Mouse (Mus musculus) hematopoietic stem cell, adult 5-6 weeks (primary cell): ENCODE measurements around the gene Gsdma. TPM values are rescaled to one million over a fixed set of nuclear protein-coding genes. Genes with fewer than 3 reads are reported as not detected.

Experiments used
- ATAC-seq, 2 experiments: fragments of 125-278 bp in 1 of 2; replicated peaks in 1 of 2; 2 replicates each; pipeline ENCODE4 v1.8.0; 2016 to 2017; ENCODE audit warnings: inconsistent platforms in 2 of 2, mild to moderate bottlenecking in 2 of 2, moderate number of reproducible peaks in 2 of 2, low read depth in 1 of 2, moderate TSS enrichment in 1 of 2; ENCODE audit not compliant: low FRiP score in 2 of 2, poor library complexity in 2 of 2, severe bottlenecking in 2 of 2, insufficient read depth in 1 of 2, low TSS enrichment in 1 of 2
- total RNA-seq: library from RNA; stranded (forward); fragments of 172-1452, 232-1000 nt; gene quantifications from 2 replicates; pipeline ENCODE4 v1.2.3, GENCODE M21; 2017

The Gsdma gene
- total RNA-seq, 1 experiment from 2014 or later: not detected

DNA sequence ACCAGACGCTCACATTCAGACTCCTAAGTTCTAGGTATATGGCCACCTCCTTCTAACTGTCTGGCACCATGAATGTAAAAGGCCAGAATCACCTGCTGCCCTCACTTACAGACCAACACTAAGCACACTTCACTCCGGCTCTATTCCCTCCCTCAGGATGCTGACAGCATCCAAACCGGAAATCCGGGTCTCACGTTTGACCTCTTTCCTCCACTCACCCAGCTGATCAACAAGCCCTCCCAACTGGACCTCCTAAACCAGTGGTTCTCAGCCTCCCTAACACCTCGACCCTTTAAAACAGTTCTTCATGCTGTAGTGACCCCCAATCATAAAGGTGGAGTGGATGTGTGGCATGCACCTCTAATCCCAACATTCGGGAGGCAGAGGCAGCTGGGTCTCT, 58.9 kb downstream of the Gsdma start:
- ATAC-seq: no peak

DNA sequence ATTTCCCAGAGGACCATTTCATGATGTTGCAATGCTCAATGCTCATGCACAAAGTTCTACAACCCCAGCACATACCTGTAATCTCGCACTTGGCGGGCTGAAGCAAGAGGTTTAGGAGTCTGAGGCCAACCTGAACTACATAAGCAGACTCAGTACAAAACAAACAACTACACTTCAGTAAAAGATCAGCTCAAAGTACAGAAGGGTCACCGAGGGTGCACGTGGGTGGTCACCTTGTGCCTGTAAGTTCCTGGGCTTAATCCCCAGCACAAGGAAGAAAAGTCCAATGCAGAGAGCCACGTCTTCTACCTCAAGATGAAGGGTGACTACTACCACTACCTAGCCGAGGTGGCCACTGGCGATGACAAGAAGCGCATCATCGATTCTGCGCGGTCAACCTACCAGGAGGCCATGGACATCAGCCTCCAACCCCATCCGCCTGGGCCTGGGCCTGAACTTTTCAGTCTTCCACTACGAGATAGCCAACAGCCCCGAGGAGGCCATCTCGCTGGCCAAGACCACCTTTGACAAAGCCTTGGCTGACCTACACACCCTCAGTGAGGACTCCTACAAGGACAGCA, 61.9 kb downstream of the Gsdma start:
- no peak for ATAC-seq

Other genes with a start within 250 kb of the Gsdma start
- 18.2 and 42.3 TPM in 2 replicates for gene Mien1, start 225.4 kb upstream of the Gsdma start, total RNA-seq
- gene Grb7, start 218.0 kb upstream of the Gsdma start, total RNA-seq: not detected in 2 replicates
- gene Ikzf3, start 118.3 kb upstream of the Gsdma start, total RNA-seq: 0.89 and 5.7 TPM in 2 replicates
- gene Zpbp2, start 113.3 kb upstream of the Gsdma start, total RNA-seq: not detected in 2 replicates
- gene Ormdl3, start 77.0 kb upstream of the Gsdma start, total RNA-seq: 19.9 and 28.1 TPM in 2 replicates
- gene Lrrc3c, start 66.1 kb upstream of the Gsdma start, total RNA-seq: not detected in 2 replicates
- 0.69 and 4.6 TPM in 2 replicates for gene Gm12355, start 38.7 kb upstream of the Gsdma start, total RNA-seq
- gene Gsdma3, start 38.0 kb upstream of the Gsdma start, total RNA-seq: not detected in 2 replicates
- not detected in 2 replicates for gene Gsdma2, start 17.6 kb upstream of the Gsdma start, total RNA-seq
- 50.2 and 59.3 TPM in 2 replicates for gene Psmd3, start 18.2 kb downstream of the Gsdma start, total RNA-seq
- gene Csf3, start 36.9 kb downstream of the Gsdma start, total RNA-seq: not detected in 2 replicates
- gene Med24, start 65.1 kb downstream of the Gsdma start, total RNA-seq: 25.7 and 30.2 TPM in 2 replicates
- gene Thra, start 76.3 kb downstream of the Gsdma start, total RNA-seq: 25.3 and 36.8 TPM in 2 replicates
- 0.81 and 1.8 TPM in 2 replicates for gene Nr1d1, start 111.0 kb downstream of the Gsdma start, total RNA-seq
- gene Msl1, start 131.2 kb downstream of the Gsdma start, total RNA-seq: 81.7 and 82.7 TPM in 2 replicates
- gene Casc3, start 140.6 kb downstream of the Gsdma start, total RNA-seq: 22.8 and 34.9 TPM in 2 replicates
- gene Rapgefl1, start 172.4 kb downstream of the Gsdma start, total RNA-seq: 0.40 and 0.75 TPM in 2 replicates
- gene Wipf2, start 199.3 kb downstream of the Gsdma start, total RNA-seq: 6.4 and 6.7 TPM in 2 replicates
- gene Cdc6, start 243.4 kb downstream of the Gsdma start, total RNA-seq: 27.3 and 30.6 TPM in 2 replicates